Mouse (Mus musculus) midbrain, embryonic 11.5 days (tissue): Measurements from ENCODE around the gene Wsb2. TPM values are rescaled to one million over a fixed set of nuclear protein-coding genes. Genes with fewer than 3 reads are reported as not detected.
A peak's percentile ranks its signal among the peaks of the same experiment; 100 is the strongest.

Source experiments
- ATAC-seq: fragments of 200-750 bp; cut with Nextera tagmentation; 2 replicates; pipeline ENCODE4 v1.8.0; 2017; ENCODE audit warnings: moderate TSS enrichment, moderate library complexity; ENCODE audit not compliant: low FRiP score
- DNase-seq: peaks from one replicate; pipeline ENCODE4 v3.0.0; 2015; ENCODE audit warnings: low spot score; ENCODE audit errors: missing footprints
- H3K27ac ChIP-seq: fragments of 300-500 bp; sonication (generic); 2 replicates; pipeline ENCODE4 v1.5.1; 2014; ENCODE audit warnings: low read depth, low read length
- H3K27me3 ChIP-seq: fragments of 300-500 bp; sonication (generic); 2 replicates; pipeline ENCODE4 v1.6.1; 2014; ENCODE audit warnings: mild to moderate bottlenecking, low read length, moderate library complexity, mixed read lengths; ENCODE audit not compliant: control insufficient read depth, insufficient read depth
- H3K36me3 ChIP-seq: fragments of 300-500 bp; sonication (generic); 2 replicates; pipeline ENCODE4 v1.6.1; 2014; ENCODE audit warnings: mild to moderate bottlenecking, low read length, moderate library complexity, mixed read lengths; ENCODE audit not compliant: control insufficient read depth, insufficient read depth
- H3K4me1 ChIP-seq: fragments of 300-500 bp; sonication (generic); 2 replicates; pipeline ENCODE4 v1.6.1; 2014; ENCODE audit warnings: low read length; ENCODE audit not compliant: control insufficient read depth, insufficient read depth
- H3K4me2 ChIP-seq: fragments of 300-500 bp; sonication (generic); 2 replicates; pipeline ENCODE4 v1.6.1; 2014; ENCODE audit warnings: mild to moderate bottlenecking, moderate library complexity
- H3K4me3 ChIP-seq: fragments of 300-500 bp; sonication (generic); 2 replicates; pipeline ENCODE4 v1.5.1; 2014; ENCODE audit warnings: low read depth, low read length
- H3K9ac ChIP-seq: fragments of 300-500 bp; sonication (generic); 2 replicates; pipeline ENCODE4 v1.6.1; 2014; ENCODE audit warnings: low read length
- H3K9me3 ChIP-seq: fragments of 300-500 bp; sonication (generic); 2 replicates; pipeline ENCODE4 v1.6.1; 2016; ENCODE audit warnings: low read length; ENCODE audit not compliant: control insufficient read depth
- WGBS: fragments of 180-500 bp; shearing (Covaris S2); extraction: QIAGEN DNeasy Blood & Tissue Kit; methylation state at CpG from one replicate; pipeline ENCODE4 v1.1.7; 2014; 5-methylcytosine and 5-hydroxymethylcytosine counted together
- polyA plus RNA-seq: library from polyadenylated mRNA; unstranded; fragments of >200 nt; fragmentation: Nextera tagmentation; extraction: Ambion mirVana; gene quantifications from 2 replicates; pipeline ENCODE4 v1.2.1, GENCODE M21; 2014

Wsb2 gene
- 72.7 and 84.2 TPM in 2 replicates for polyA plus RNA-seq

GRCm38 (mm10) chr5:117357129-117357477 is at the start of gene Wsb2:
TSS of gene Wsb2 (plus strand) at chr5:117357304.
- H3K4me3 ChIP-seq = peak within 1 kb of the TSS; percentile 85
- no peaks in the 10 kb centered on the region for H3K27me3 ChIP-seq
- peak; percentile 83 for ATAC-seq
- peak; percentile 94 for DNase-seq
- H3K4me2 ChIP-seq = peak within 1 kb of the TSS; percentile 87
- H3K4me1 ChIP-seq = peaks cover 27% of the 10 kb centered on the region
- peak within 1 kb of the TSS; percentile 91 for H3K9ac ChIP-seq
- 2% methylated on average over 12 of the region's 54 CpGs for WGBS
- no peaks in the 10 kb centered on the region for H3K36me3 ChIP-seq
- no peaks in the 10 kb centered on the region for H3K9me3 ChIP-seq
- H3K27ac ChIP-seq = peak within 1 kb of the TSS; percentile 85

- no peak overlapping the region for H3K9ac ChIP-seq
- H3K27ac ChIP-seq = no peak overlapping the region
- 40% methylated on average over 11 of the region's 11 CpGs for WGBS
- no peaks in the 10 kb centered on the region for H3K4me1 ChIP-seq
- ATAC-seq (no peak), DNase-seq (peak; percentile 95)
- H3K4me2 ChIP-seq = no peak overlapping the region
- no peaks in the 10 kb centered on the region for H3K9me3 ChIP-seq
- no peak overlapping the region for H3K4me3 ChIP-seq
- H3K27me3 ChIP-seq = no peaks in the 10 kb centered on the region
- no peaks in the 10 kb centered on the region for H3K36me3 ChIP-seq
Observed at GRCm38 (mm10) chr5:117307699-117308098, 49.4 kb upstream of the Wsb2 start.

- Histone ChIP-seq H3K9ac (no peak overlapping the region), H3K9me3 (no peaks in the 10 kb centered on the region), H3K4me3 (peak overlapping the region; percentile 9; the same call in 1 of the 2 replicates), H3K4me1 (peaks cover 7% of the 10 kb centered on the region; the same call in 1 of the 2 replicates), H3K4me2 (peak overlapping the region; percentile 20), H3K27me3 (peaks cover 15% of the 10 kb centered on the region), H3K27ac (no peak overlapping the region), H3K36me3 (no peaks in the 10 kb centered on the region)
- 34% methylated on average over 14 of the region's 14 CpGs for WGBS
- ATAC-seq = no peak
- DNase-seq = peak; percentile 90
Observed at GRCm38 (mm10) chr5:117313420-117313819, 43.7 kb upstream of the Wsb2 start.

- WGBS = 58% methylated on average over 10 of the region's 10 CpGs
- H3K27me3 ChIP-seq = peaks cover 18% of the 10 kb centered on the region
- H3K4me3 ChIP-seq = no peak overlapping the region
- no peak for ATAC-seq
- no peak overlapping the region for H3K27ac ChIP-seq
- no peak overlapping the region for H3K4me2 ChIP-seq
- no peaks in the 10 kb centered on the region for H3K9me3 ChIP-seq
- peak; percentile 88 for DNase-seq
- H3K4me1 ChIP-seq = peaks cover 8% of the 10 kb centered on the region; the same call in 1 of the 2 replicates
- H3K36me3 ChIP-seq = no peaks in the 10 kb centered on the region
- H3K9ac ChIP-seq = no peak overlapping the region
Observed at GRCm38 (mm10) chr5:117313909-117314308, 43.2 kb upstream of the Wsb2 start.

- DNase-seq (peak; percentile 91), ATAC-seq (no peak)
- no peak overlapping the region for H3K27ac ChIP-seq
- H3K36me3 ChIP-seq = no peaks in the 10 kb centered on the region
- no peak overlapping the region for H3K4me3 ChIP-seq
- H3K27me3 ChIP-seq = peaks cover 21% of the 10 kb centered on the region
- no peaks in the 10 kb centered on the region for H3K9me3 ChIP-seq
- H3K4me1 ChIP-seq = peaks cover 13% of the 10 kb centered on the region
- H3K4me2 ChIP-seq = no peak overlapping the region
- WGBS = 12% methylated on average over 9 of the region's 9 CpGs
- peak overlapping the region; percentile 31 for H3K9ac ChIP-seq
Observed at GRCm38 (mm10) chr5:117314587-117315428, 42.3 kb upstream of the Wsb2 start.

GRCm38 (mm10) chr5:117318741-117319629 is 38.1 kb upstream of the Wsb2 start, which contains the start of gene Vsig10:
TSS of gene Vsig10 (plus strand) at chr5:117319083.
- peaks cover 22% of the 10 kb centered on the region for H3K27me3 ChIP-seq
- H3K4me2 ChIP-seq = peak within 1 kb of the TSS; percentile 99
- DNase-seq (peak; percentile 97), ATAC-seq (peak; percentile 89)
- WGBS = under 1% methylated on average over 80 of the region's 81 CpGs
- H3K9me3 ChIP-seq = no peaks in the 10 kb centered on the region
- peaks cover 13% of the 10 kb centered on the region for H3K4me1 ChIP-seq
- no peaks in the 10 kb centered on the region for H3K36me3 ChIP-seq
- H3K4me3 ChIP-seq = peak within 1 kb of the TSS; percentile 65
- H3K27ac ChIP-seq = no peak within 1 kb of the TSS
- peak within 1 kb of the TSS; percentile 79 for H3K9ac ChIP-seq

GRCm38 (mm10) chr5:117323751-117324150 is 33.4 kb upstream of the Wsb2 start:
- Histone ChIP-seq H3K4me3 (no peak overlapping the region), H3K9ac (no peak overlapping the region), H3K4me1 (peaks cover 5% of the 10 kb centered on the region), H3K4me2 (no peak overlapping the region), H3K9me3 (no peaks in the 10 kb centered on the region), H3K27ac (no peak overlapping the region), H3K36me3 (no peaks in the 10 kb centered on the region), H3K27me3 (peaks cover 7% of the 10 kb centered on the region; the same call in 1 of the 2 replicates)
- DNase-seq (no peak), ATAC-seq (no peak)
- WGBS = 85% methylated on average over 9 of the region's 9 CpGs

GRCm38 (mm10) chr5:117326408-117326807 is 30.7 kb upstream of the Wsb2 start:
- WGBS = 82% methylated on average over 6 of the region's 6 CpGs
- H3K9me3 ChIP-seq = no peaks in the 10 kb centered on the region
- no peak overlapping the region for H3K27ac ChIP-seq
- DNase-seq = no peak
- H3K27me3 ChIP-seq = no peaks in the 10 kb centered on the region
- no peak overlapping the region for H3K9ac ChIP-seq
- no peak overlapping the region for H3K4me3 ChIP-seq
- H3K4me2 ChIP-seq = no peak overlapping the region
- H3K4me1 ChIP-seq = no peaks in the 10 kb centered on the region
- H3K36me3 ChIP-seq = no peaks in the 10 kb centered on the region
- ATAC-seq = no peak
